Mouse (Mus musculus) limb, embryonic 12.5 days (tissue): ENCODE data around the gene Olfr680-ps1. TPM values are rescaled to one million over a fixed set of nuclear protein-coding genes. Genes with fewer than 3 reads are reported as not detected.
"Not testable (repeated sequence)": the region's sequence is repeated elsewhere in the genome, so short reads cannot be mapped to it uniquely, and the experiment has no call there.

Experiments used
- ATAC-seq: fragments of 200-750 bp; cut with Nextera tagmentation; 2 replicates; pipeline ENCODE4 v1.8.0; 2017; ENCODE audit warnings: low read depth, moderate TSS enrichment; ENCODE audit not compliant: insufficient number of reproducible peaks, insufficient read depth, low FRiP score, low TSS enrichment
- H3K27ac ChIP-seq: fragments of 300-500 bp; sonication (generic); 2 replicates; pipeline ENCODE4 v1.5.1; 2016; ENCODE audit warnings: mild to moderate bottlenecking, moderate library complexity
- H3K27me3 ChIP-seq: fragments of 300-500 bp; sonication (generic); 2 replicates; pipeline ENCODE4 v1.6.1; 2016; ENCODE audit warnings: mild to moderate bottlenecking, moderate library complexity
- H3K36me3 ChIP-seq: fragments of 300-500 bp; sonication (generic); 2 replicates; pipeline ENCODE4 v1.6.1; 2016; ENCODE audit warnings: mild to moderate bottlenecking, moderate library complexity
- H3K4me1 ChIP-seq: fragments of 300-500 bp; sonication (generic); replicated peaks from 2 replicates; pipeline ENCODE4 v1.6.1; 2016
- H3K4me2 ChIP-seq: fragments of 300-500 bp; sonication (generic); 2 replicates; pipeline ENCODE4 v1.6.1; 2016; ENCODE audit warnings: mild to moderate bottlenecking, moderate library complexity
- H3K4me3 ChIP-seq: fragments of 300-500 bp; sonication (generic); replicated peaks from 2 replicates; pipeline ENCODE4 v1.5.1; 2016; ENCODE audit warnings: mild to moderate bottlenecking
- H3K9ac ChIP-seq: fragments of 300-500 bp; sonication (generic); replicated peaks from 2 replicates; pipeline ENCODE4 v1.6.1; 2016; ENCODE audit warnings: mild to moderate bottlenecking, moderate library complexity
- H3K9me3 ChIP-seq: fragments of 300-500 bp; sonication (generic); 2 replicates; pipeline ENCODE4 v1.6.1; 2016; ENCODE audit warnings: mild to moderate bottlenecking, moderate library complexity
- WGBS: fragments of 180-500 bp; shearing (Covaris S2); methylation state at CpG from one replicate; pipeline ENCODE4 v1.1.7; 2016; 5-methylcytosine and 5-hydroxymethylcytosine counted together
- polyA plus RNA-seq: library from polyadenylated mRNA; unstranded; fragments of >200 nt; fragmentation: Nextera tagmentation; extraction: Ambion mirVana; gene quantifications from 2 replicates; pipeline ENCODE4 v1.2.1, GENCODE M21; 2016

Olfr680-ps1 gene
- polyA plus RNA-seq, result not detected in 2 replicates

DNA sequence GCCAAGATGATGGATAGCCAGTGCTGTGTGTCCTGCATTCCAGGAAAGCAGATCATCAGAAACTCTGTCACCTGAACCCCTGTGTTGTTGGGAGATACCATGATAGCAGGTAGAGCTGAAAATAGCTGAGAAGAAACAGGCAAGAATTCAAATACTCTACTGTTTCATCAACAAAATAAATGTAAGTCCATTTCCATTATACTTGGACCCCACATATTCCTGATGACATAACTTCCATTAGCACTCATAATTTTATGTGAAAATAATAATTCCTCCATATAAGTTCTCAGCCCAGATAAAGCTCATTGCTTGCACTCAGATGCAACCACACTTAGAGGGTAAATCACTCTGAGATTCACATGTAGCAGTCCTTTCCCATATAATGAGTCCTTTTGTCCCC lies at the start of gene Olfr680-ps1:
TSS of gene Olfr680-ps1 (minus strand) at position 101 of the 400 bp plus-strand sequence.
- not testable (repeated sequence) for H3K27me3 ChIP-seq, ATAC-seq, H3K9me3 ChIP-seq, H3K4me2 ChIP-seq, H3K9ac ChIP-seq, H3K36me3 ChIP-seq, H3K4me3 ChIP-seq, H3K27ac ChIP-seq, H3K4me1 ChIP-seq

DNA sequence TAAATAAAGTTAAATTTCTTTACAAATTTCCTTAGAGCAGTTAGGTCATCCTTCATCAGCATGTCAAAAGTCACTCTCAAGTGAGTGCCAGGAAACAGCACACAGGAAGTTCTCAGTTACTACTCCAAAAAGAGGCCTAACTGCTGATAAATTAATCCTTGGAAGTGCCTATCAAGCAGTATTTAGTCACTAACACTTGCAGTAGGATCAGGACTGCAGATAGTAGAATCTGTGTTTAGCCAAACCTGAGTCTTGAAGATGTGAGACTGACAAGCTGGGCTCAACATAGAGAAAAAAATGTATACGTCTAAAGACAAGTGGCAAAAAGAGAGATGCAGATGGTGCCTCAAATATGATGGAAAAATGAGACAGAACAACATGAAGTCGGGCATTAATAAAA lies 48.7 kb upstream of the Olfr680-ps1 start:
- Histone ChIP-seq H3K4me1 (no peaks in the 10 kb centered on the region), H3K27me3 (no peaks in the 10 kb centered on the region), H3K27ac (no peak overlapping the region), H3K9me3 (no peaks in the 10 kb centered on the region), H3K9ac (no peak overlapping the region), H3K4me2 (no peak overlapping the region), H3K36me3 (no peaks in the 10 kb centered on the region), H3K4me3 (no peak overlapping the region)
- 80% methylated on average over 2 of the region's 2 CpGs for WGBS
- ATAC-seq, result no peak

DNA sequence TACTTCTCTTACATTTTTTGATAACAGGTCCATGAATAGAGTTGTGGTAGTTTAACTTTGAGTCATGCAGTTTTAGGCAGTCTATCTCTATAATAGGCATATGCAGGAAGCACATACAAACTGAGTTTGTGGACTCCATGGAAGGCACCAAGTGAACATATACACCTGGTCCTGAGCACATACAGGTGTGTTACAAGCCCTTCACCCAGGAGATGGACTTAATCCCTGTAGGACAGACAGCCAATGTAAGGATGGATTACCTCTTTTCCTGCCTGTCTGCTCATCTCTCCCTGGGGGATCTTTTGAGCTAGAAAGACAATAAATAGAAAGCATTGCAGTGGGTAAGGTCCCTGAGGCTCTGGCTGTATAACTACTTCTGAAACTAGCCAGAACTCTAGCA lies 23.9 kb upstream of the Olfr680-ps1 start, which contains the start of gene Olfr681:
TSS of gene Olfr681 (plus strand) at position 301 of the 400 bp plus-strand sequence.
- no peak within 1 kb of the TSS for H3K9ac ChIP-seq
- H3K27ac ChIP-seq, result no peak within 1 kb of the TSS
- no peaks in the 10 kb centered on the region for H3K36me3 ChIP-seq
- no peaks in the 10 kb centered on the region for H3K4me1 ChIP-seq
- H3K9me3 ChIP-seq, result no peaks in the 10 kb centered on the region
- no peak within 1 kb of the TSS for H3K4me3 ChIP-seq
- no peak within 1 kb of the TSS for H3K4me2 ChIP-seq
- no peak for ATAC-seq
- no peaks in the 10 kb centered on the region for H3K27me3 ChIP-seq

GRCm38 (mm10) chr7:105080905-105081304 lies 11.7 kb downstream of the Olfr680-ps1 start, which contains the start of gene Olfr679:
Gene Olfr679, plus strand, starts transcription at chr7:105081205.
- H3K4me2 ChIP-seq, result no peak within 1 kb of the TSS
- no peaks in the 10 kb centered on the region for H3K36me3 ChIP-seq
- no peaks in the 10 kb centered on the region for H3K9me3 ChIP-seq
- no peak within 1 kb of the TSS for H3K27ac ChIP-seq
- H3K9ac ChIP-seq, result no peak within 1 kb of the TSS
- no peak within 1 kb of the TSS for H3K4me3 ChIP-seq
- WGBS, result 68% methylated on average over 1 of the region's 1 CpGs
- H3K4me1 ChIP-seq, result no peaks in the 10 kb centered on the region
- ATAC-seq, result no peak
- H3K27me3 ChIP-seq, result no peaks in the 10 kb centered on the region

DNA sequence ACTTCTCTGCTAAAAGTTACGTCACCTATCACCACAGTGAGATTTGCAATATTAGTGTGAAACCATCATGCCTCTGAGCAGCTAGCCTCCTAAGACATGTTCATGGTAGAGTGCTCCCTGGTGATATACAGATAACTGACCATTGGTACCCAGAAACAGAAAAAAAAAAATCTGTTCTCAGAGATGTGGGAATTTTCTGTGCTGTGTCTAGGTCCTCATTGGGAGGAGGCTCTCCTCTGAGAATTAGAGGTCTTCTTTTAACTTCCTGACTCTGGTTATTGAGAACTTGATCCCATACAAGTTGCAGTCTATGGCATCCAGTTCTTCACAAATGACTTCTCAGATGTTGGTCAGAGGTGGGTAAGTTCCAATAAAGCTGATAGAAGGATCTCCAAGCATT lies 28.4 kb downstream of the Olfr680-ps1 start, which contains the start of gene Olfr678:
TSS of gene Olfr678 (plus strand) at position 301 of the 400 bp plus-strand sequence.
- no peak within 1 kb of the TSS for H3K9ac ChIP-seq
- no peak within 1 kb of the TSS for H3K27ac ChIP-seq
- H3K4me2 ChIP-seq, result no peak within 1 kb of the TSS
- no peaks in the 10 kb centered on the region for H3K4me1 ChIP-seq
- no peaks in the 10 kb centered on the region for H3K9me3 ChIP-seq
- no peak for ATAC-seq
- no peak within 1 kb of the TSS for H3K4me3 ChIP-seq
- 89% methylated on average over 1 of the region's 1 CpGs for WGBS
- H3K27me3 ChIP-seq, result no peaks in the 10 kb centered on the region
- H3K36me3 ChIP-seq, result no peaks in the 10 kb centered on the region

DNA sequence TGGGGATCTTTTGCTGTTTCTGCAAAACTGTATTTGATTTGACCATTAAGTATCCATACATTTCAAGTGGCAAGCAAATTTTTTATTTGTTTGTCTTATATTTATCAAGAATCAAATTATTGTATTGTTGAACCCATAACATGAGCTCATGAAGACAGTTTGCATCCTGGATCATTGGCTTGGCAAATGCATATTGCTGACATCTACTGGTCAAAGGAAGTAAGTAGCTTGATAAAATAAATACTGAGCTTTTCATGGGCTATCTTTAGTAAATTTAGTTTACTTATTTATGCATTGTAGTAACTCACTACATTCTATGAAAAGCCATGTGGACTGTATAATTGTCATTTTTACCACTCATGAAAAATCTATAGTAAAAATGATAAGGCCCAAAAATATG lies 33.7 kb downstream of the Olfr680-ps1 start:
- H3K27ac ChIP-seq, result no peak overlapping the region
- H3K27me3 ChIP-seq, result no peaks in the 10 kb centered on the region
- no peaks in the 10 kb centered on the region for H3K9me3 ChIP-seq
- no peak overlapping the region for H3K9ac ChIP-seq
- H3K4me1 ChIP-seq, result no peaks in the 10 kb centered on the region
- H3K4me2 ChIP-seq, result no peak overlapping the region
- no peak for ATAC-seq
- no peaks in the 10 kb centered on the region for H3K36me3 ChIP-seq
- H3K4me3 ChIP-seq, result no peak overlapping the region

Other genes with a start within 250 kb of the Olfr680-ps1 start
- gene Usp17la, start 235.8 kb downstream of the Olfr680-ps1 start, polyA plus RNA-seq, result not detected in 2 replicates
- gene Olfr665, start 214.8 kb downstream of the Olfr680-ps1 start, polyA plus RNA-seq, result not detected in 2 replicates
- not detected in 2 replicates for gene Olfr666, start 196.9 kb downstream of the Olfr680-ps1 start, polyA plus RNA-seq
- not detected in 2 replicates for gene Olfr667, start 171.3 kb downstream of the Olfr680-ps1 start, polyA plus RNA-seq
- not detected in 2 replicates for gene Olfr668, start 164.8 kb downstream of the Olfr680-ps1 start, polyA plus RNA-seq
- gene Olfr669, start 158.6 kb downstream of the Olfr680-ps1 start, polyA plus RNA-seq, result not detected in 2 replicates
- not detected in 2 replicates for gene Olfr670, start 130.2 kb downstream of the Olfr680-ps1 start, polyA plus RNA-seq
- gene Olfr671, start 113.7 kb downstream of the Olfr680-ps1 start, polyA plus RNA-seq, result not detected in 2 replicates
- gene Olfr672, start 90.8 kb downstream of the Olfr680-ps1 start, polyA plus RNA-seq, result not detected in 2 replicates
- not detected in 2 replicates for gene Olfr675, start 64.4 kb downstream of the Olfr680-ps1 start, polyA plus RNA-seq
- not detected in 2 replicates for gene Olfr676, start 60.1 kb downstream of the Olfr680-ps1 start, polyA plus RNA-seq
- not detected in 2 replicates for gene Olfr677, start 41.4 kb downstream of the Olfr680-ps1 start, polyA plus RNA-seq
- gene Olfr678, start 28.3 kb downstream of the Olfr680-ps1 start, polyA plus RNA-seq, result not detected in 2 replicates
- gene Olfr679, start 11.6 kb downstream of the Olfr680-ps1 start, polyA plus RNA-seq, result not detected in 2 replicates
- gene Olfr681, start 24.0 kb upstream of the Olfr680-ps1 start, polyA plus RNA-seq, result not detected in 2 replicates
- gene Olfr683, start 54.2 kb upstream of the Olfr680-ps1 start, polyA plus RNA-seq, result not detected in 2 replicates
- not detected in 2 replicates for gene Olfr684, start 70.8 kb upstream of the Olfr680-ps1 start, polyA plus RNA-seq
- not detected in 2 replicates for gene Olfr685, start 93.2 kb upstream of the Olfr680-ps1 start, polyA plus RNA-seq
- gene Olfr686, start 114.7 kb upstream of the Olfr680-ps1 start, polyA plus RNA-seq, result not detected in 2 replicates
- gene Olfr688, start 195.3 kb upstream of the Olfr680-ps1 start, polyA plus RNA-seq, result not detected in 2 replicates
- gene Olfr689, start 218.3 kb upstream of the Olfr680-ps1 start, polyA plus RNA-seq, result not detected in 2 replicates
- gene Olfr690, start 241.3 kb upstream of the Olfr680-ps1 start, polyA plus RNA-seq, result not detected in 2 replicates
- not detected in 2 replicates for gene Olfr691, start 249.5 kb upstream of the Olfr680-ps1 start, polyA plus RNA-seq